Mouse (Mus musculus) kidney, postnatal 10 days (tissue): Measurements from ENCODE around the gene Ubr4.
"Not testable (repeated sequence)": the region's sequence is repeated elsewhere in the genome, so short reads cannot be mapped to it uniquely, and the experiment has no call there.

Source experiments
- DNase-seq: peaks from one replicate; pipeline ENCODE4 v3.0.0; 2021; ENCODE audit warnings: mixed read lengths

Gene Ubr4

DNA sequence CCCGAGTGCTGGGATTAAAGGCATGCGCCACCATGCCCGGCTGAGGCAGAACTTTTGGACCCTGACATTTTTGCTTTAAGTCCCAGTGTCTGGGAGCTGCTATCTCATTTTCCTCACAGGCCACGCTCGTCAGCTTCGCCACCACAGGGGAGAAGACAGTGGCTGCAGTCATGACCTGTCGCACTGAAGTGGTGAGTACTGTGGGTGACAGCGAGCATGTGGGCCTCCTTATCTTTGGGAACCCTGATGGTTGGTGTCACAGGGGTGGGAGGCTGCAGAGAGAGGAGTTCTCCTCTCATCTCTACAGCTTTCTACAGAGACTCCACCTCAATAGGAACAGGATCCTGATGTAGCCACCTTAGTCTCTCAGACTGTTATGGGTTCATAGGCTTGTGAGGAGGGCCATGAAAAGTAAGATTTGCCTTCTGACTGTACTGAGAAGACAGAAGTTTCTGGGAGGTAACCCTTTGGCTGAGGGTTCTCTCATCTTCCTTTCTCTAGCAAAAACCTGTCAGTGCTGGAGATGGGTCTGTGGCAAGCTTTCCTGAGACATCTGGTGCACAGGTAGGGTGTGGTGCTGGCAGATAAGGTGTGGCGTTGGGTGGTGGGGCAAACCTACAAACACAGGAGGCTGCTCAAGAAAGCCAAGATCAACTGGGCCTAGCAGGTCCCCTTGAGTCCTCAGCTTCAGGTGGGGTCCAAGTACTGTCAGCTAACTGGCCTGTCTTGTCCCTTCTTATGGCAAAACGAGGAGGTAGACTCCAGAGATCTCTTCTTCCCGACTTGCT is 8.5 kb downstream of the Ubr4 start:
- DNase-seq: no peak

DNA sequence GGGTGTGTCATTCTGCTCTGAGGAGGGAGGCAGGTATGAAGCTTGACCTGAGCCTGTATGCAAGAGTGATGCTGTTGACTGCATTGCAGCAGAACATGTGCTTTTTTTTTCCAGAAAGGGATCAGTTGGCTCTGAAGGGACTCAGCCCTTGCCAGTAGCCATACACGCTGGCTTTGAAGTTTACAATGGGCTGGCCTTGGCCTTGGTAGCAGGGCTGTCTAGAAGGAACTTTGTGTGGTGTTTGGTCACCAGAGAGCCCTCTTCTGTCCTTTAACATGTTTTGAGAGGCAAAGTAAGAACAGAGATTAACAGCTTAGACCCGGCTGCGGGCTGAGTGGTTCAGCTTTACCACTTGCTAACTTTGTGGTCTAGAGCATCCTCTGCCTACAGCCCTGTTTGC is 14.9 kb downstream of the Ubr4 start:
- no peak for DNase-seq

DNA sequence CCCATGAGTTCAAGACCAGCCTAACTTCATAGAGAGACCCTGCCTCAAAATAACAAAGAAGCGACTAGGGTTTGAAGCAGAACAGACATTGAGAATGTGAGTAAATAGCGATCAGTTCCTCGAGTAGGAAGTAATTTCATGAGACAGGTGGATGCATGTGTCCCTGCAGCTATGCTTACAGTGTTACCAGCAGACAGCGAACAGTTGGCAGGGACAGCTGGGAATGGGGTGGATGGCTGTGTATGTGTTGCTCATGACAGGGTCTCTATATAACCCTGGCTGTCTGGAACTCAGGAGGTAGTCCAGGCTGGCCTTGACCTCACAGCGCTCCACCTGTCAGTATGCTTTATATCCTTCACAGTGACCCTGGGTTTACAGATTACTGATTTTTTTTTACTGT is 15.6 kb downstream of the Ubr4 start:
- DNase-seq: no peak

DNA sequence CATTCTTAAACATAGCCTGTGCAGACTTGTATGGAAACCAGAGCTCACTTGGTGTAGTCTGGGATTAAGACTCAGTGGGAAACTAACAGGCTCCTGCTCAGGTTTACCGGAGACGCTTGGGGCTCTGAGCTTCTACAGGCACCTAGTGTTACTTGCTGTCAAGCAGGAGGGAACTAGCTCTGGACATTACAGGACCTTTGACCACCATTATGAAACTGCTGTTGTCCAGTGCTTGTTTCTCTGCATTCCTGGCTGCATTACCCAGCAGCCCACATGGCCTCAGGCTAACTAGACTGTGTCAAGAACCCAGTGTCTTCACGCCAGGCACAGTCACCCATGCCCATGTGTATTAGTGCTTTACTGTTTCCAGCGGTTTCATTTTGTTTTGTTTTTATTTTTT is 20.7 kb downstream of the Ubr4 start:
- no peak for DNase-seq

DNA sequence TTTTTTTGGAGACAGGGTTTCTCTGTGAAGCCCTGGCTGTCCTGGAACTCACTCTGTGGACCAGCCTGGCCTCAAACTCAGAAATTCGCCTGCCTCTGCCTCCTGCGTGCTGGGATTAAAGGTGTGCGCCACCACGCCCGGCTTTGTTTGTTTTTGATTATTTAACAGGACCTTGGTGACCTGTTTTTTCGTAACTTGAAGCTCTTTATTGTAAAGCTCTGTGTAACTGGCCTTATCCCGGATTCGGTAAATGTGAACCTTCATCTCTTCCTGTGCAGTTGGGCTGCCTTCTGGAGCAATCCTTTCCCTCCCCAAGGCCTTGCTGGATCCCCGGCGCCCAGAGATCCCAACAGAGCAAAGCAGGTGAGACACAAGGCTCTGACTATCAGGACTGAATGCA is 21.1 kb downstream of the Ubr4 start:
- no peak for DNase-seq

DNA sequence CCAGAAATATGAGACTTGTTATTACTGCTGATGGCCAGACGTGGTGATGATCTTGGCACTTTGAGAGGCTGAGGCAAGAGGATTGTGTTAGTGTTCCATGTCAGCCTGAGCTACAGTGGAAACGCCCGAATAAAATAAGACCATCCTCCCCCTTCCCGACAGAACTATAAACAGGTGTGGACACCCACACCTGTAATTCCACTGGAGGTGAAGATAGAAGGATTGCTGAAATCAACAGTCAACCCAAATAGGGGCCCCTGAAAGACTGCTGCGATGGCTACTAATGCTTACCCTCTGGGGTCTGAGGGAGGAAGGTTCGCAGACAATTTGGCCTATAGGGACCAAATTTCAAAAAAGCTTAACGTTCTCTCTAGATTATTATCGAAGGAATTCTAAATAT is 27.3 kb downstream of the Ubr4 start:
- DNase-seq: no peak

DNA sequence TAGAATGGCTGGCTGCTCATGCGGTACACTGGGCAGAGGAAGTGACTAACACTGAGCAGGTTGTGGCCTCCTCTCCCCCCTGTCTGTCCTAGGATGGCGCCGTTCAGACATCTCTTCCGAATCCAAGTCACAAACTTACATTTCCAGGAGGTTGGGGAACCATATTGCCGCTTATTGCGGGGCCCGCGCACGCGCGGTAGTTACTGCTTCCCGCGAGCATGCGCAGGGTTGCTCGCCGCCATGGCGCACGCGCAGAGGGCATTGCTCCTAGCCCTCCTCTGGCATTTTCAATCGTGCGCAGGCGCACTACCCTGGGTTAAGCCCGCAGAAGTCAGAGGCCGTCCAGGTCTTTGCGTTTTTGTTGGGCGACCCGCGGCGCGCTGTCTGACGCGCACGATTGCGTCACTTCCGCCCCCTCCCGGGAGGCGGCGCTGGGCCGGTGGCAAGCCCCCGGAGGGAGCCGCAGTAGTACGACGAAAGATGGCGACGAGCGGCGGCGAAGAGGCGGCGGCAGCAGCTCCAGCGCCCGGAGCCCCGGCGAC is 27.9 kb downstream of the Ubr4 start:
- peak; percentile 100 for DNase-seq

DNA sequence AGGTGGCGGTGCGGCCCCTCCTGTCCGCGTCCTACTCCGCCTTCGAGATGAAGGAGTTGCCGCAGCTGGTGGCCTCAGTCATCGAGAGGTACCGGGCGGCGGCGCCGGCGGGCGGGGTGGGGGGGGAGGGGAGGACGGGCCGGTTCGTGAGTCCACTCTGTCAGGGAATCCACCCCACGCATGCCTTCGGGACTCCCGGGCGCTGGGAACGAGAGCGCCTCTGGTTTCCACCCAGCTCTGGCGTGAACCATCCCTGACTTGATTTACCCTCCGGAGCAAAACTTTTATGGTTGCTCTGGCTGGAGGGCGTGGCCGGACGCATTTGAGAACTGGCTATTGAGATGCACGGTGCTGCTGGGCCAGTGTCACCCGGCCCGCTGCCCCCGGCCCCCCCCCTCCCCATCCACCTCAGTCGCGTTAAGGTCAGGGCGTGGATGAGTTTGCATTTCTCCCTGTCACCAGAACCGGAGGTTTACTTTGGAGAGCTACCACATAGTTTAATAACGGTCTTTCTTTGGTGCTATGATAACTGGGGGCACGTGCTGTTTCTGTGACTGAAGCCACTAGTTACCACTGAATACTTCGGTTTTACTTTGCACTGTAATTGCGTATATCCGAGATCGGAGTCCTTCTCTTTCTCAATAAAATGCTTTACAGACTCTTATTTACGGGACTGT is 28.5 kb downstream of the Ubr4 start:
- DNase-seq: peak; percentile 59

DNA sequence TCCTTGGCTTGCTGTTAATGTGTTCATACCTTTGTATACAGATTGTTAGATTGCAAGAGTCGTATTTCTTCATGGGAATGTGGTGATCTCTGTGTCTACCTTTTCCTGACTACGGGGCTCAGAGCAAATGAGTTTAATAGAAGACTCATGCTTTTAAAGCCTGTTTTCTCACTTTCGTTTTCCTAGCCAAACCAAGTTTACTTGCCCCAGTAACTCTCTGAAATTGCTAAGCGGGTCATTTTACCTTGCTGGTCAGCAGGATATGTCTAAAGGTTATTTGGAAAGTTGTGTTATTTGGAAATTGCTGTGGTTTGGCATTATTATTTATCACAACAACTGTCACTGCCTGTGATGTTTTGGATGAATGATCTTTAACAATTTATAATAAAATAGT is 29.0 kb downstream of the Ubr4 start:
- no peak for DNase-seq

DNA sequence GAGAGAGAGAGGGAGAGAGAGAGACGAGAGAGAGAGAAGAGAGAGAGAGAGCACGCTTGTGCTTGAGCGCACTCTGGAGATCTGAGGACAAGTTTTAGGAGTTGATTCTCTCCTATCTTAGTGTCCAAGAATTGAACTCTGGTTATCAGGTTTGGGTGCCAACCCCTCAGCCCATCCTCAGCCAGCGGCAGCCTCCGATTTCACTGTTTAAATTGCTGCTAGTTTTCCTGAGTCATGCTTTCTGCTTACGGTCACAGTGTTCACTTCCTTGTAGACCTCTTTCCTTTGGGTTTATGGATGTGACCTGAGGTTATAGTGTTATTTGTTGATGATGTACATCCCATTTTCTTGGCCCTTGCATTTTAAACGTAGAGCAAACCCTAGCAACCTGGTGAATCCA is 29.8 kb downstream of the Ubr4 start:
- no peak for DNase-seq

DNA sequence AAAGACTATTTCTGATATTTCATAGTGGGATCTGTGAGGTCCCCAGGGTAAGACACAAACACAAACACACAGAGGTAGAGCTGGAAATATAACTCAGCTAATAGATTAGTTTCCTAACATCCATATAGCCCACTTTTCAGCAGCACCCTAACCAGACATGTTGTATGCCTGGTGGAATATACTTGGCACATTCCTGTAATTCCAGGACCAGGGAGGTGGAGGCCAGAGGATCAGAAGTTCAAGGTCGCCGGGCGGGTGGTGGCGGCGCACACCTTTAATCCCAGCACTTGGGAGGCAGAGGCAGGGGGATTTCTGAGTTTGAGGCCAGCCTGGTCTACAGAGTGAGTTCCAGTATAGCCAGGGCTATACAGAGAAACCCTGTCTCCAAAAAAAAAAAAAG is 33.4 kb downstream of the Ubr4 start:
- not testable (repeated sequence) for DNase-seq

DNA sequence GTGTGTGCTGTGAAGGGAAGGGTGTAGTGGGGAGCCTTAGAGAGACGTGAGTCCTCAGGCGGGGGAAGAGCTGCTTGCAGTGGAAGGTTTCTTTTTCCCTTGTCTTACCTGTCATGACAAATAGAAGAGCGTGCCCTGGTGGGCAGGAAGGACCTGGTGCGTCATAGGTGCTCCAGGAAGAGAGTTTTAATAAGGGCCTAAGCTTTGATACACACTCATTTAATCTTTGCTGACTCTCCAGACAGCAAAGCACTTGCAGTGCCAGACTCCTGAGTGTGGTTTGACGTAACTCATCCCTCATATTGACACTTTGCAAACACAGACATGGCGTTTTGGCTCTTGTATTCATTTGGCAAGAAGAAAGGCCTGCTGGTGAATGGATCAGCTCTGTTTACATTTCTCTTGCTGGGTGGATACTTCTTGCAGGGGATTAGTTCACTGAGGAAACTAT is 34.5 kb downstream of the Ubr4 start:
- no peak for DNase-seq

DNA sequence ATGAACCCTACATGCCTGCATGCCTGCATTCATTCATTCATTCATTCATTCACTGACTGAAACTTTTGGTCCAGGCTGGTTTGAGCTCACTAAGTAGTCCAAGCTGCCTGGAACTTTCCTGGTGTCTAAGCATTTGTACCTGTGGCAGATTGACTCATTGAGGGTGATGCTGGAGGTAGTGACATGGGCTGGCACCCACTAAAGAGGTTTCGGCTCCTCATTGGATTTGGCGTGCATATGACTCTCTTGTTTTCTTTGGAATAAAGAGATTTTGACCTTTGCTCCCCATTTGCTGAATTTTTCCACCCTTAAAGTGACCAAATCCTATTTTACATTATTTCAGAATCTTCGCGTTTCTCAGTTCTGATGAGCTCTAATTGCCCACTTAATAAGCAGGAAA is 37.1 kb downstream of the Ubr4 start:
- DNase-seq: no peak

DNA sequence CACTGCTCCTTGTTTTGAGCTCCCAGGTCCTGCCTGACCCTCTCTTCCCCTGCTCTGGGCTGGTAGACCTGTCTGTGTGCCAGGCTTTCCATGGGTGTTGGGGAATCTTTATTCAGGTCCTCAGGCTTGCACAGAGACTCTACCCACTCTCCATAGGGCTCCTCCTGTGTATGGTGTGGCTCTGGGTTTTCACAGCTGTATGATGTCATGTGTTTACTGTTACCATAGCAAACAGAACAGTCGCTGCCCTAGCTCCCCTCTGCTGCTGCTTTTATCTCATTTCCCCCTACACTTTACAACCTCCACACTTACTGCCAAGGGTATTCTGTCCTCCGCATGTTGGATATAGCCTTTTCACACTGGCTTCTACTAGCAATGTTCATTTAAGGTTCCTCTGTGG is 43.0 kb downstream of the Ubr4 start:
- DNase-seq: no peak

DNA sequence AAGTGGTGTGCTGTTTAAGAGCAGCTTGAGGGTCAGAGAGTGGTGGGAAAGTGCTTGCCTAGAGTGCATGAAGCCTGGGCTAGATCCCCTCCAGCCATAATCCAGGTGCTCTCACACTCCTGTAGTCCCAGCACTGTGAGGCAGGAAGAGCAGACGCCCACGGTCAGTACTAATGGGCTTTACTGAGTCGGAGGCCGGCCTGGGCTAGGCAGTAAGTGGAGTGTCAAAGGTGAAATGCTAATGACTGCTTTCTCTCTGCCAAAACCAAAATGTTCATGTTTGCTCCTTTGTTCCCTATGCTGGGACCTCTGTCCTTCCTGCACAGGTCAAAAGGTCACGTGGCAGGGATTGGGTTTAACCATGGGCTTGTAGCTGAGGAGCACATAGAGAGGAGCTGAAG is 48.1 kb downstream of the Ubr4 start:
- DNase-seq: no peak

DNA sequence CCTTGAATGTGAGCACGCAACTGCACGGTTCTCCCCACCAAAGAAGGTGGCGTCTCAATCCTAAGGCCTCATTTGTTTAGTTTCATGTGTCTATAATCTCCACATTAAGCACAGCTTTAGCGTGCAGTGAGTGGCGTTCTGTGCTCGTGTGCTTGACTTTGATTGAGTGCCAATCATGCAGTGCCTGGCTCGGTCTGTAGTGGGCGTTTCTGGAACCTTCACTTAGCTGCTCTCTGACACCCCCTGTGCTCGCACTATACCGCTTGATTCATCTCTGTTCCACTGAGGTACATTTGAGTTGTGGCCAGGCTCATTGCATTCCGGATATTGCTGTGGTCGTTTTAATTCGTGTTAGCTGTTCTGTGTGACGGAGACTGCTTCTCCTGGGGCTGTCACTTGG is 50.8 kb downstream of the Ubr4 start:
- no peak for DNase-seq

DNA sequence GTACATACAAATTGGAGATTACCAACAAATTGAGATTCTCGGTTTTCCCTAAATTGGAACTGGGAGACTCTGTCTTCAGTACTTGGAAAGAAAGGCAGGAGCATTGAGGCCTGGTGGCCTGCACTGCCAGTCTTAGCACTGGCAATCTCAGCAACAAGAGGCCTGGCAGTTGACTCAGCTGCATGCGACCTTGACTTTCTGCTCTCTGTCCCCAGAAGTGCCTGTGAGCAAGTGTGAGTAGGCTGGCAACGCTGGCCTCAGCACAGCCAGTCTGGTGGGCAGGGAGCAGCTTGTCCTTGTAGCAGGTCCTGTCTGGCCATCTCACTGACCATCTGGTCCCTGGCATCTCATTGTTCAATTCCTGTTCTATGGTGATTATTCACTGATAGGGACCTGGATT is 58.9 kb downstream of the Ubr4 start:
- no peak for DNase-seq

DNA sequence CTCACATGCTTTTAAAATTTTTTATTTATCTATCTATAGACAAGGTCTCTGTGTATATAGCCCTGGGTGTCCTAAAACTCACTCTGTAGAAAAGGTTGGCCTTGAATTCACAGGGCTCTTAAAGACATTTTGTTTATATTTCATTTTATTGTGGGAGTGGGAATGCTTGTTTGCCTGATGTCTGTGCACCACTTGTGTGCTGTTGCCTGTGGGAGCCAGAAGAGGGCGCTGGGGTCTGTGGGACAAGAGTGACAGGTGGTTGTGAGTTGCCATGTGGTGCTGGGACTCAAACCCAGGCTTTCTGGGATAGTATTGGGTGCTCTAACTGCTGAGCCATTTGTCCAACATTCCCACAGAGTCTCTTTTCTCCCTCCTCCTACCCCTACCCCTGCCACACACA is 65.5 kb downstream of the Ubr4 start:
- no peak for DNase-seq

DNA sequence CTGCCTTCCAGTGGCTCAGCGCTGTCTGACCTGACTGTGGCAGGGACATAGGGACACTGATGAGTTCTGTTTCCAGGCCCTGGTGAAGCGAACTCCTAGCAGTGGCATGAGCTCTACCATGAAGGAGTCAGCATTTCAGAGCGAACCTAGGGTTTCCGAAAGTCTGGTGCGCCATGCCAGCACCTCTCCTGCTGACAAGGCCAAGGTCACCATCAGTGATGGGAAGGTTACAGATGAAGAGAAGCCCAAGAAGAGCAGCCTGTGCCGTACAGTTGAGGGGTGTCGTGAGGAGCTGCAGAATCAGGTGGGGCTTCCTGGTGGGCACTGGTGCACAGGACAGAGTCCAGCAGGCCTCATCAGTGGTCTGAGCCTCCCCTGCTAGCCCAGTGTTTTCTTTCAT is 69.2 kb downstream of the Ubr4 start:
- no peak for DNase-seq

DNA sequence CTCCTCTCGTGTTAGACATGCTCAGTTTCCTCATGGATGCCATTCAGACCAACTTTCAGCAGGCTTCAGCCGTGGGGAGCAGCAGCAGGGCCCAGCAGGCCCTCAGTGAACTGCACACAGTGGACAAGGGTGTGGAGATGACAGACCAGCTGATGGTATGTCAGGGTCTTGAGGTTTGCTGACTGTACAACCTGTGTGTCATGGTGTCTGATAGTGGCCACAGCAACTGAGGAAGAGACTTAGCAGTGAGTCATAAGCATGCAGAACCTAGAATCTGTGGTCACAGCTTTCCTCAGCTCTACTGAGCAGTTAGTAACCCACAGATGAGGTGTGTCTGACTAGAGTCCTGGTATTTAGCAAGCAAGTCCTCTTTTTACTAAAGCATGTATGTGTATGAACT is 70.0 kb downstream of the Ubr4 start:
- no peak for DNase-seq

DNA sequence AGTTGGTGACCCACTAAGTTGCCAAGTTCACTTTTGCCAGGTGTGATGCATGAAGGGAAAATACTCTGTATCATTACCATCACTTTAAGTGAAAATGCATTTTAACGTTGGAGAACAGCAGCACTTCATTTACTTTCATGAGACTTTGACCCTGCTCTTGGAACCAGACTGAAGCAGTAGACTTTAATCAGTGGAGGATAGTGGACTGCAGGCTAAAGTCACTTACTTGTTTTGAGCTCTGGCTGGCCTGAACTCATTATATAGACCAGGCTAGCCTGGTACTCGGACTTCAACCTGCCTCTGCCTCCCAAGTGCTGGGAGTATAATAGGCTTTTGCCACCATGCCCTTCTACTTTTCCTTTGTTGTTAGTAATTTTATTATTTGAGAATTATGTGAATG is 70.9 kb downstream of the Ubr4 start:
- DNase-seq: no peak

DNA sequence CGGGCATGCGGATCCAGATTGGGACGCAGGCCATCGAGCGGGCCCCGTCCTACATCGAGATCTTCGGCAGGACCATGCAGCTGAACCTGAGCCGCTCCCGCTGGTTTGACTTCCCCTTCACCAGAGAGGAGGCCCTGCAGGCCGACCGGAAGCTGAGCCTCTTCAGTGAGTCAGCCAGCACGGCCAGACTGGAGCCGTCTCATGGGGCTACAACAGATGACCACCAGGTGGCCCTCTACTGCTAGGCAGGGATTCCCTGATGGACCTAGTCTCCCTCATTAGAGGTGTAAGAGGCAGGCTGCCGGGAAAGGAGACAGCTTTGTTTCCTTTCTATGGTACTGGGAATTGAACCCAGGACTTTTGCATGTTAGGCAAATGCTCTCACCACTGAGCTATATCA is 77.8 kb downstream of the Ubr4 start:
- DNase-seq: peak; percentile 85

DNA sequence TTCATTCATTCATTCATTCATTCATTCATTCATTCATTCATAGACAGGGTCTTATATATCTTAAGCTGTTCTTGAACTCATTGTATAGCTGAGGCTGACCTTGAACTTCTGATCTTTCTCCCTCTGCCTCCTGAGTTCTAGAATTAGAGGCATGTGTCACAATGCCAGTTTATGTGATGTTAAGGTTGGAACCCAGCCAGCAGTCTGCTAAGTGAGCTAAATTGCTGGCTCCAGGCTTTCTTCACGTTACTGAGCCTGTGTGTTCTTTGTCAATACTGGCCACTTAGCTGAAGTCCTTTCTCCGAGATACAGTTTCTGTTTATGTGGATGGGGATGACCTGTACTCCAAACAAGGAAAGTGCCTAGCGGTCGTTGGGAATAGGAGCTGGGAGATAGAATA is 78.5 kb downstream of the Ubr4 start:
- DNase-seq: no peak

DNA sequence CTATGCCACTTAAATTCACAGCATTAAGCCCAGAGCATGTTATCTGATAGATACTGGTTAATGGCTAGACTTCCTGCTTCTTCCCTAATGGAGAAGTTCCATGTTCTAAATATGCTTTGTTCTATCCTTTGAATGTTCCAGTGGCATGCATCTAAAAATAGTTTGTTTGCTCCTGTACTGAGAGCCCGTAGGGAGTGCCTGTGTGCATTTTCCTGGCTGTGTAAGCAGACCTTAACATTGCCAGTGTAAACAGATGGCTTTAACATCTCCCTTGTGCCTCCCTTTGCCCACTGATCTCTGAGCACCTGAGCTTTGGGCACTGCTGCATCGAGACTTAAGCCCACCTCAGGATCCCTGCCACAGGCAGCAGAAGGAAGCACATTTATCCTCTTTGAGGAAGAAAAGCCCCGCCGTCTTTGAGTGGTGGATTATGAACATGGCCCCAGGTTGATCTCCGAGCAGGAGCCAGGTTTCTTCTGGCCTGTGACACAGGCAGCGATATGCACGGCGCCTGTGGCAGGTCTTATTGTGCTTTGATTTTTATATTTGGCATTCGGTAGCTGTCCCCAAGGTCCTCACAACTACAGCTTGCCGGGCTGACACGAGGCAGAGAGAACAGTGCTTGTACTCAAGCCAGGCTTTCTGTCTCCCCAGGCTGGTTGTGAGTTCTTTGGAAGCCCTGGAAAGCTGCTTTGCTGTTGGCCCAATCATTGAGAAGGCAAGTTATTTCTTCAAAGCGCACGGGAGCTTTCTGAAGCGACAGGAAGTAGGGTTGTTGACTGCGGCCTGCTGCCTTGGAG is 80.8 kb downstream of the Ubr4 start:
- DNase-seq: no peak
